Comparison of ENCODE assay signal across 36 mouse cellular contexts in genomic region chr17:43643191-43643590, GRCm38 (mm10). TPM values are rescaled to one million over a fixed set of nuclear protein-coding genes. Genes with fewer than 3 reads are reported as not detected.
"Had no signal": no experiment of that assay in that cellular context is flagged by ENCODE, and none has a peak within 500 bp of the region (broad histone marks: within the 10 kb centered on the region; RNA-seq: fewer than 3 reads in every experiment).

No protein-coding gene starts in this region.

- DNase-seq: left cerebral cortex, postnatal 4 days; liver; liver, embryonic 13.5 days; liver, postnatal 0 days; lung, adult 18-20 months; lung, adult 2 months; lung, embryonic 14.5 days; lung, postnatal 10 days; lung, postnatal 14 days; lung, postnatal 36 days; lung, postnatal 4 days; midbrain, embryonic 14.5 days had no signal

- H3K4me1 ChIP-seq: limb, embryonic 10.5 days; limb, embryonic 12.5 days; limb, embryonic 13.5 days; limb, embryonic 15.5 days; midbrain, embryonic 13.5 days; midbrain, embryonic 15.5 days; neural tube, embryonic 12.5 days had no signal

- H3K36me3 ChIP-seq: liver, embryonic 12.5 days; liver, embryonic 13.5 days; liver, embryonic 15.5 days; lung, embryonic 15.5 days had no signal

- H3K9me3 ChIP-seq: limb, embryonic 10.5 days; limb, embryonic 12.5 days; limb, embryonic 13.5 days; limb, embryonic 15.5 days; liver, embryonic 12.5 days; liver, embryonic 13.5 days; liver, embryonic 15.5 days; lung, embryonic 15.5 days; midbrain, embryonic 12.5 days; midbrain, embryonic 15.5 days; neural tube, embryonic 12.5 days had no signal

- H3K27me3 ChIP-seq: limb, embryonic 12.5 days; limb, embryonic 13.5 days; limb, embryonic 15.5 days; liver, embryonic 12.5 days; liver, embryonic 13.5 days; liver, embryonic 15.5 days; lung, embryonic 15.5 days; megakaryocyte, embryonic 14.5 days; midbrain, embryonic 12.5 days; midbrain, embryonic 13.5 days; midbrain, embryonic 15.5 days; neural tube, embryonic 12.5 days had no signal

- H3K4me3 ChIP-seq: limb, embryonic 10.5 days; limb, embryonic 12.5 days; limb, embryonic 13.5 days; limb, embryonic 15.5 days; liver, embryonic 12.5 days; liver, embryonic 13.5 days; liver, embryonic 15.5 days; lung, embryonic 15.5 days; megakaryocyte, embryonic 14.5 days; midbrain, embryonic 10.5 days; midbrain, embryonic 12.5 days; midbrain, embryonic 13.5 days; midbrain, embryonic 15.5 days; myocyte; neural tube, embryonic 12.5 days had no signal

- H3K27ac ChIP-seq: limb, embryonic 10.5 days; limb, embryonic 12.5 days; limb, embryonic 13.5 days; limb, embryonic 15.5 days; liver, embryonic 12.5 days; liver, embryonic 13.5 days; liver, embryonic 14.5 days; liver, embryonic 15.5 days; lung, embryonic 15.5 days; macrophage; midbrain, embryonic 10.5 days; midbrain, embryonic 12.5 days; midbrain, embryonic 13.5 days; midbrain, embryonic 15.5 days; neural tube, embryonic 12.5 days had no signal

RNA-seq across cellular contexts. Expression of gene Tdrd6, which starts 13.1 kb away (rescaled TPM):
- total RNA-seq: liver, adult 2 months; megakaryocyte progenitor cell, adult 5-6 weeks; megakaryocyte, adult 5-6 weeks; megakaryocyte-erythroid progenitor cell, adult 5-6 weeks; monocyte, adult 5-6 weeks had no signal
- polyA plus RNA-seq: limb, embryonic 10.5 days; liver, adult 2 months; liver, embryonic 12.5 days; liver, embryonic 15.5 days; liver, embryonic 16.5 days; liver, postnatal 0 days; lung, embryonic 14.5 days; lung, embryonic 15.5 days; lung, embryonic 16.5 days; macrophage; midbrain, embryonic 11.5 days; midbrain, embryonic 12.5 days had no signal

RNA-seq across cellular contexts. Expression of gene Cyp39a1, which starts 24.0 kb away (rescaled TPM):
- total RNA-seq: megakaryocyte-erythroid progenitor cell, adult 5-6 weeks had no signal
